Mouse (Mus musculus): Measurements from ENCODE around the gene Ankk1. TPM values are rescaled to one million over a fixed set of nuclear protein-coding genes. Genes with fewer than 3 reads are reported as not detected.

The Ankk1 gene
- polyA plus RNA-seq, 1 experiment = 0.15 TPM

DNA sequence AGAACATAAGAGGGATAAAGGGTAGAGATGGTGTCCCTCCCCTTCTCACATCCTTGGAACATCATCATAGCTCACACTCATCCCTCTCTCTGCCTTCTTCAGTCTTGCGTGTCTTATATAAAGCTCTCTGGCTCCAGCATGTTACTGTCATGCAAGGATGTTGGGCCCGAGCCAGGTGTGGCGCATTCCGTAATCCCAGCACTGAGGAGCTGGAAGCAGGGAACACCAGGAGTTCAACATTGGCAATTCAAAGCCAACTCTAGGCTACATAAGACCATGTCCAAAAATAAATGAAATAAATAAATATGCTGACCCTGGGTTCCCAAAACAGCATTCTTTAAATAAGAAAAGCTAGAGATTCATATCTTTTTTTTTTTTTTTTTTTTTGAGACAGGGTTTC is 46.9 kb downstream of the Ankk1 start:
- TF ChIP-seq CTCF (IDR thresholded peaks at IDR 0.05; ENCODE audit: insufficient read depth, low read length) (no peak), POLR2A (IDR thresholded peaks at IDR 0.05; ENCODE audit: borderline replicate concordance, extremely low read depth, low read depth, low read length) (no peak)
- Histone ChIP-seq H3K4me3 (replicated peaks; ENCODE audit: extremely low read depth, low read depth, low read length) (no peak overlapping the region), H3K4me1 (ENCODE audit: control insufficient read depth, insufficient read depth, low read length) (no peaks in the 10 kb centered on the region)
- DNase-seq = no peak
- 75% methylated on average over 4 of the region's 4 CpGs for WGBS

DNA sequence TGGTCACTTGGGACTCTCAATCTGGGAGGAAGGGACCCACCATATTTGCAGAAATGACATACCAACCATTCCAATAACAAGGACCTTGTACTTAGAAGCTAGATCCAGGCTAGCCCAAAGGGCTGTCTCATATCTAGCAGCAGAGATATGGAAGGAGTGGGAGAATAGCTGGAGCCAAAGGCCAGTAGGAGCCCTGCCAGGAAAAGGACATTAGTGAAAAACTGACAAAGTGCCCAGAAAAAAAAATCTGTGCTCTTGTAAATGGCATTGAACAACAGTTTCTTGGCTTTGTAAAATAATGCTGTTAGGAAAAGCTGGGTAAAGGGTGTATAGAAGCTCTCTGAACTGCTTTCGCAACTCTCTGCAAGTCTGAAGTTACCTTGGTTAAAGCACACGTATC is 52.9 kb downstream of the Ankk1 start:
- 70% methylated on average over 2 of the region's 2 CpGs for WGBS
- Histone ChIP-seq H3K4me1 (ENCODE audit: control insufficient read depth, insufficient read depth, low read length) (no peaks in the 10 kb centered on the region), H3K4me3 (replicated peaks; ENCODE audit: extremely low read depth, low read depth, low read length) (no peak overlapping the region)
- no peak for TF ChIP-seq CTCF (IDR thresholded peaks at IDR 0.05; ENCODE audit: insufficient read depth, low read length)
- no peak for TF ChIP-seq POLR2A (IDR thresholded peaks at IDR 0.05; ENCODE audit: borderline replicate concordance, extremely low read depth, low read depth, low read length)
- DNase-seq = no peak

GRCm38 (mm10) chr9:49365763-49366162 is 61.1 kb downstream of the Ankk1 start:
- no peak overlapping the region for H3K4me3 ChIP-seq (replicated peaks; ENCODE audit: extremely low read depth, low read depth, low read length)
- no peak for TF ChIP-seq POLR2A (IDR thresholded peaks at IDR 0.05; ENCODE audit: borderline replicate concordance, extremely low read depth, low read depth, low read length)
- no peak for TF ChIP-seq CTCF (IDR thresholded peaks at IDR 0.05; ENCODE audit: insufficient read depth, low read length)
- WGBS = 8% methylated on average over 5 of the region's 5 CpGs
- DNase-seq = peak; percentile 7
- H3K4me1 ChIP-seq (ENCODE audit: control insufficient read depth, insufficient read depth, low read length) = no peaks in the 10 kb centered on the region

Other genes with a start within 250 kb of the Ankk1 start
- gene Gm4894, start 176.5 kb downstream of the Ankk1 start, polyA plus RNA-seq (2012; rRNA removed) = not detected in 2 replicates
- gene Drd2, start 86.4 kb downstream of the Ankk1 start, polyA plus RNA-seq (2012; rRNA removed) = 0.12 TPM in 1 of 2 replicates, not detected in the other
- gene Ttc12, start 59.2 kb upstream of the Ankk1 start, polyA plus RNA-seq (2012; rRNA removed) = 3.6 and 6.0 TPM in 2 replicates

Measured in lung, adult 2 months (tissue).